Mouse (Mus musculus): ENCODE results near the gene Tmem206.

The Tmem206 gene

DNA sequence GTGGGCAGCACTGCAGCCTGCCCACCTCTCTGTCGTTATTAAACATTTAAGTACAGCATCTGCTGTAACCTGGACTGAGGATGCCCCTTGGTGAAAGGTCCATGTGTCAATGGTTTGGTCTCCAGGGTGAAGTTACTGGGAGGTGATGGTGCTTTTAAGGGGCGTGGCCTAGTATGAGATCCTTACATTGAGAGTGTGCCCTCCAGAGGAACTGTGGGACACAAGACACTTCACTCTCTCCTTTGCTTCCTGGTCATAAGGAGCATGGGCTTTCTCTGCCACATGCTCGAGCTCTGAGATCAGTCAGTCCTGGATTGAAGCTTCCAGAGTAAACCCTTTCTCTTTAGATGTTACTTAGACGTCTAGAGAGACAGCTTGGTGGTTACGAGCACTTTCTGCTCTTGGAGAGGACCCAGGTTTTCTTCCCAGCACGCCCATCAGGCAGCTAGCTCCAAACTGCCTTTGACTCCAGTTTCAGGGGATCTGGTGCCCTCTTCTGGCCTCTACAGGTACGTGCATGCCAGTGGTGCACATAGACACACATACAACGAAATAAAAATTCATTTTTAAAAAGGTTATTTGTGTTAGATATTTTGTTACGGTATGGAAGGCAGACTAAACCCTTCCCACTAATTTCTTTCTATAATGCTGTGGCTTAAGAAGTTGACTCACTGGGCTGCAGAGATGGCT is 17.8 kb upstream of the Tmem206 start:
- no peak for DNase-seq (ENCODE audit: extremely low read depth, low read depth, low spot score)

DNA sequence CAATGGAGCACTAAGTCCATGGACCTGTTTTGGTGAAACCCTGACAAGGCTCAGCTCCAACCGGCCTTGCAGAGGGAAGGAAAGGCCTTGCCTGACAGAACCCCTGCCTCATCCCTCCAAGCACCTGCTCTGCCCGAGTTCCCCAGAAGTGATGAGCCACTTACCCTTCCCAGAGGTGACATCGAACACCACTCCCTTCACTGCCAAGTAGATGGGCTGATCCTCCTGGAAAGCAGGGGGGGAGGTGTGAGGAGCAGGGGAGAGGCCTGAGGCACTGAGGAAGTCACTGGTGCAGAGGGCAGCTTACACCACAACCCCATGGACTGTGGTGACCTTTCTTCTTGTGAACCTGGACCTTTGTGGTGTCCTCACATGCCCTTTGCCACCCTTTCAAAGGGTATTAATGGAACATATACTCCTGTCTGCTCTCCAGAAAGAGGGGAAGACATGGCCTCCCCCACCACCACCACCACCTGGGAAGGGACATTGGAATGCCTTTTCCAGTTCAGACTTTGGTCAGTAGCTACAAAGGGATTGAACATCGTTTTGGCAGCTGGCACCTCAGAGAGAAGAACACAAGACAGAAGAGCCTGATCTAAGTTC is 14.3 kb upstream of the Tmem206 start:
- no peak for DNase-seq (ENCODE audit: extremely low read depth, low read depth, low spot score)

DNA sequence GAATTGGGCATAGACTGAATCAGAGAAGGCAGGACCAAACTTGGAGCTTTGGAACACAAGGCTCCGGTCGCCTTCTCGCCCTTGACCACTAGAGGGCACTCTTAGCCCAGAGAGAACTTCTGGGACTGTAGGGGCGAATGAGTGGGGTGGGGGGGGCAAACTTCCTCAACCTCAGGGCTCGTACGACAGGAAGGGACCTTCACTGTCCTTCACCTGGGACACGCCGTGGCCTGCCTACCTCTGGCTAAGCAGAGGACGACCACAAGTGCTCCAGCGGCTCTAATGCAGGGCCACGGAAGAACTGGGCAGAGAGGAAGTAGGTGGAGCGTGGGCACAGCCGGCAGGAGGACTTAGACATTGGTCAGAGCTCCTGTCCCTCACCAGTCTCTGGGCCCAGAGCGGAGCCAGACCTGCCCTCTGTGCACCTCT is 13.2 kb upstream of the Tmem206 start:
- no peak for DNase-seq (ENCODE audit: extremely low read depth, low read depth, low spot score)

DNA sequence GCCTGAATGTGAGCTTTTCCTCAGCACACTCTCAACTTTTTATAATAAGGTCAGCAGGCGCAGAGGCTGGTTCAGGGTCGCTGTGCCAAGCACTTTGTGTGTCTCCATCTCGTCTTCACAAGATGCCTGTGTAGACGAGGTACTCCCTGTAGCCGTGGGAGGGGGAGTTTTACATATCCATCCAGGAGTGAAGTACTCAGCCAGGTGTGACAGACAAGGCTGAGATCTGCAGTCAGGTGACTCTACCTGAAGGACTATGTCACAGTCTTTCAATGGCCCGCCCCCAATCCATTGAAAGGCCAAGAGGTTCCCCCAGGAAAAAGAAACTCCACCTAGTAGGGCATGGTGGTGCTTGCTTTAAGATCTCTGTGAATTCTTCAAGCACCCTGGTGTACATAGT is 12.6 kb upstream of the Tmem206 start:
- no peak for DNase-seq (ENCODE audit: extremely low read depth, low read depth, low spot score)

DNA sequence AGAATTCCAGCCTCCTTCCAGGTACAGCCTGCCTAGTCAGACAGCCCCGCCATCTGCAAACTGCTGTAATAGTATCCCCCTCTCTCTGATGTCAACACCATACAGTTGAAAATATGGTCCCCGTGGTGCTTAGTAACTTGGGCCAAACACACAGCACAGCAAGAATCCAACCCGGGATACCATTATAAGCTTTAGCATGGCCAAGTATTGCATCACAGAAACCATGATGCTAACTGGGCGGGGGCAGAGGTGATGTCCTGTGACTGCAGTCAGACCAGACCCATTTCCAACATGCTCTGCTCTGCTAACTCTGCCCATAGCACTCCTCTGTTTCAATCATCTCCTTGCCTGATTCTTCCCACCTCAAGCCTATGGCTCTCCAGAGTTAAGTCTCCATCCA is 11.8 kb upstream of the Tmem206 start:
- DNase-seq (ENCODE audit: extremely low read depth, low read depth, low spot score): no peak

DNA sequence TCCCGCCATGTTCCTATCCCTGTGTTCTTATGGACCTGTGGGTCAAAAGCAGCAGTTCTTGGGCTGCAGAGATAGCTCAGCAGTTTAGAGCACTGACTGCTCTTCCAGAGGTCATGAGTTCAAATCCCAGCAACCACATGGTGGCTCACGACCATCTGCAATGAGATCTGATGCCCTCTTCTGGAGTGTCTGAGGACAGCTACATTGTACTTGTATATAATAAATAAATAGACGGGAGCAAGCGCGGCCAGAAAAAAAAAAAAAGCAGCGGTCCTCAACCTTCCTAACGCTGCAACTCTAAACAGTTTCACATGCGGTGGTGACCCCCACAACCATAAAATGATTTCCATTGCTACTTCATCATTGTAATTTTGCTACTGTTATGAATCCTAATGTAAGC is 8.9 kb upstream of the Tmem206 start:
- DNase-seq (ENCODE audit: extremely low read depth, low read depth, low spot score): no peak

DNA sequence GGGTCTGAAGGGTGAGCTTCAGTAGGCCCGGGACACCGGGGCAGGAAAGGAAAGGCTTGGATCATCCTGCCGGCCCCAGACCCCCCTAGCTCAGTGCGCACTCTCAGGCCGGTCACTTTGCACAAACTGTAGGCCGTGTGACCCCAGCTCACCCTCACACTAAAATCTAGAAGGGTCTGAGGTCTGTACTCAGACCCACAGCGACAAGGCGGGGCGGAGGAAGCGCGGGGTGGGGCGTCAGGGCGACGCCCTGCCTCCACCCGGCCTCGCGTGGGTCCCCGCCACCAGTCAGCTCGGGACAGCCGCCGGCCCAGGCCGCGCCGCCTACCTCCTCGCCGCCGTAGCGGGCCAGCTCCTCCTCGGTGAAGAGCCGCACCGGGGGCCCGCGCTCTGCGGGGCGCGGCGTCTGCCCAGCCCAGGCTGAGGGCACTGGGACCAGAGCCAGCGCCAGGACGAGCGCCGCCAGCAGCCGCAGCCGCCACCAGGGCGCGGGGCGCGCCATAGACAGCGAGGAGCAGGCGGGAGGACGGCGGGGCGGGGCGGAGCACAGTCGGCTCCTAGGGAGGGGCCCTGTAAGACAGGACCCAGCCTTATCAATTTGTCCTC is 8.0 kb upstream of the Tmem206 start, which contains the start of gene Nenf:
TSS of gene Nenf (minus strand) at position 604 of the 606 bp plus-strand sequence.
- no peak for DNase-seq (ENCODE audit: extremely low read depth, low read depth, low spot score)

DNA sequence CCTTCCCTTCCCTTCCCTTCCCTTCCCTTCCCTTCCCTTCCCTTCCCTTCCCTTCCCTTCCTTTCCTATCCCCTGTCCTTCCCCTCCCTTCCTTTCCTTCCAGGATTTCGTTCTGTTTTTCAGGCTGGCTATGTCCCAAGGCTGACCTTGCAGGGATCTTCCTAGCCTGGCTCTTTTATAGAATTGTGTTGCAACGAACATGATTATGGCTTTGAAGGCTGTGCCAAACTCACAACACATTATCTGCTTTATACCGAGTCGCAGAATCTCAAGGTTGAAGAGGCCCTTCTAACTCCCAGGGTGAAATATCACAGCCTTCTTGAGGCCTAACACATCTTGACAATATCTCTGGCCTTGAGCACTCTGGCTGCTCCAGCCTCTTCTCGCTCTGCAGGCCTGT is 7.0 kb upstream of the Tmem206 start:
- DNase-seq (ENCODE audit: extremely low read depth, low read depth, low spot score): no peak

DNA sequence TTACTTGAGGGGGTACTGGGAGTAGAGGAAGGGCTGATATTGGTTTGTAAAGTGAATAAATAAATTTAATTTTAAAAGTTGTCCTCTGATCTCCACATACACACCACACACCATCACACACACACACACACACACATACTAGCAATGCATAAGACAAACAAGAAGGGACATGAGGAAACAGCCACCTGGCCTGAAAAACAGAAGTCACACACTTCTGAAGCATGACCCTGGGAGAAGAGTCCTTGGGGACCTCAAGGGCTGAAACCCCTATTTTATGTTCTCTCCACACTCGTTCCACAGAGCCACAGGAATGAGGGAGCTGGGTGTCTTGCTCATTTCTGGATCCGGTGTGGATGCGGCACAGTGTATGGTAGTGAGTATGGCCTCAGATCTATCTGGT is 2.3 kb upstream of the Tmem206 start:
- no peak for DNase-seq (ENCODE audit: extremely low read depth, low read depth, low spot score)

DNA sequence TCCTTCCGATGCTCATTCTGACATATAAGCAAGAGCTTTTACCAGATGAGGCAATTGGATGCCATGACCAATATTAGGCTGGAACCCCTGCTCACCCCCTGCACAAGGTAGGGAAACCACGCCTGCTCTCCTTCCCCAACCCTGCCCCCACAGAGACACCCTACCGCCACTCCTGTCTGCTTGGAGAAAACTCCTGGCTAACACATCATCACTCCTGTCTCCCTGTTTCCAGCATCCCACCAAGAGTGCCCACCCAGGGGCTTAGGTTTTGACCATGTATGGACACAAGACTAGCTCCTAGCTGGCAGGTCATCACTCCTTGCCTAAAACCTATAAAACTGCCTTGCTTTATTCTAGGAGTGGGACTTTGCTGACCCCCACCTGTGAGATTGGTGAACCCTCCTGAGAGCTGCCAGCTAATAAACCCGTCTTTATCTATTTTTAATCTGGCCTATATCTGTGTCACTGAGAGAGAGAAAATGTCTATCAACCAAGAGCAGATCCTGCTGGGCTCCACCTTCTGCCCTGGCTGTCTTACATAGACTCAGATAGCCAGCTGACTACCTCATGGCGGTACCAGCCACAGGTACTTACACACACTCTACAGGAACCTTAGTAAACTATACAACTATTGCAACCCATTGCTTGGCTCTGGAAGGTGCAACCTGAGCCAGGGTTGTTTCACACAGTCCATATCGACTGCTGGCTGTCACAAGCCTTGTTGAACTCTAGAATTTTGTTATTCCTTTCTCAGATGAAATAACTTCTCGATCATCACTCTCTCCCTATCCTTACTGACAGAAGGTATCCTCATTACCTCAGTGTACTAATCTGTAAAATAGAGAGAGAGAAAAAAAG is 750 bp upstream of the Tmem206 start:
- no peak for DNase-seq (ENCODE audit: extremely low read depth, low read depth, low spot score)

DNA sequence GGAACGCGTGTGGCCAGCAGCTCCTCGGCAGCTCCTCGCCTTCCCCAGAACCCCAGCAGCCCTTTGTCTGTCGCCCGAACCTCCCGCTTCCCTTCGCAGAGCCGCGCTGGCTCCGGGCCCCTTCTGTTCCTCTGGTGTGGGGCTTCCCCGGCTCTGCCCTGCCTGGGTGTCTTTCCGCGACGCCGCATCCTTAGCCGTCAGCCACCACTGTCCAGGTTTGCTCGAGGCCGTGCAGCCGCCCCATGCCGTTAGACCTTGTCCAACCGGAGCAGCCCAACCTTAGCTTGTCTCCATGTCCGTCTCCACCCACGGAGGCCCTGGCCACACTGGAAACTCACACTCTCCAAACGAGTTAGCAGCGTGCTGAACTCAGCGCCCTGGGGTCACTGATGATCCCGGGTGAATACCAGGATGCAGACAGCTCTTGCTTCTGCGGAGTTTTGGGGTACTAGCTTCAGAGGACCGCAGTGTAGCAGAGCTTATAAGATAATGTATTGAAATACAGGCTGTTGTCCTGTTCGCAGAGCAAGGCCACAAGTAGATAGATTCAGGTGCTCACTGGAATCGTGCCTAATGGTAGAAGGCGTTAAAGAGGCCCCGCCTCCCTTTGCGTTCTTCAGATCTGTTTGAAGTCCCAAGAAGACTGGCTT is 646 bp downstream of the Tmem206 start:
- DNase-seq (ENCODE audit: extremely low read depth, low read depth, low spot score): no peak

DNA sequence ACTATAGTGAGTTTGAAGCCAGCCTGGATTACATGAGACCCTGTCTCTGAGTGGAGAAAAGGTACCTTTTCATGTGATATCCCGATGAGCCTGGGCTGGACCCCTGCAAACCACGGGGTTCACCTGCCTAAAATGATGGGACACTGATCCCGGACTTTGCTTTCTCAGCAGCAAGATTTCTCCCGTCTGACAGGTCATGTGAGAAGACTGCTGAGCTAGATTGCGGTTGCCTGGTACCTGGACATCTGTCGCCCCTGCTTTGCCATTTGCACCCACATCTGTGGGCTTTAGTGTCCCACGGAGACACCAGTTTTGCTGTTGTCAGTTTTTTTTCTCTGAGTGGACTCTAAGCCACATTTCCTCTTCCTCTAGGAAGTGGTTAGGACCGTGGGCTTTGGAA is 1.5 kb downstream of the Tmem206 start:
- no peak for DNase-seq (ENCODE audit: extremely low read depth, low read depth, low spot score)

DNA sequence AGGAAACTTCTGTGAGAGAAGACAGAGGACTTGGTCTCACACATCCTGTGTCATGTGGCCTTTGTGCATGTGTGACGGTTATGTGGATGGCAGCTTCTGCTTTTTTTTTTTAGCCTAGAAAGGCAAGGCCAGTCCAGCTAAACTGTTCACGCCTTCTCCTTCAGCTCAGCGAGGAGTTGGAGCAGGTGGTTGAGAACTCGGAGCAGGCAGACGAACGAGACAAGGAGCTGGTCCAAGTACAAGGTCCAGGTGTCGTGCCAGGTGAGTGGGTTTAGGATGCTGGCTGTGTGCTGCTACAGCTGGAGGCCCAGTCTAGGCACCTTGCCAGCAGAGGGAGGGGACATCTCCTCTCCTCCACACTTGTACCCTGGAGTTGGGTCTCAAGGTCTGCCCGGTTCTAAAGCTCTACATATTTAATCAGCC is 2.3 kb downstream of the Tmem206 start:
- no peak for DNase-seq (ENCODE audit: extremely low read depth, low read depth, low spot score)

DNA sequence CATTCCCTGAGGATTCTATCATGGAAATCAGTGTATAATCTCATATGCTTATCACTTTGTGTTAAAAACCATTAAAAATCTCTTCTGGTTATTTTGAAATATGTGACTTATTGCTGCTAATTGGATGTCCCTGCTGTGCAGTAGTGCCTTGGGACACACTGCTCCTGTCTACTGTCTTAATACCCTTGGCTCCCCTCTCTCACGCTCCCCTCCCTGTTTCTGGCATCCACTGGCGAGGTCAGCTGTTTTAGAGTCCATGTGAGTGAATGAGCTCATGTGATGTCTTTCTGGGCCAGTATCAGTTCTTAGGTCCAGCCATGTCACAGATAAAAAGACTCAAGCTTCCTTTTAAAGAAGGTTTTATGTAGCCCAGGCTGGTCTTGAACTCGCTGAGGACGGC is 4.6 kb downstream of the Tmem206 start:
- no peak for DNase-seq (ENCODE audit: extremely low read depth, low read depth, low spot score)

DNA sequence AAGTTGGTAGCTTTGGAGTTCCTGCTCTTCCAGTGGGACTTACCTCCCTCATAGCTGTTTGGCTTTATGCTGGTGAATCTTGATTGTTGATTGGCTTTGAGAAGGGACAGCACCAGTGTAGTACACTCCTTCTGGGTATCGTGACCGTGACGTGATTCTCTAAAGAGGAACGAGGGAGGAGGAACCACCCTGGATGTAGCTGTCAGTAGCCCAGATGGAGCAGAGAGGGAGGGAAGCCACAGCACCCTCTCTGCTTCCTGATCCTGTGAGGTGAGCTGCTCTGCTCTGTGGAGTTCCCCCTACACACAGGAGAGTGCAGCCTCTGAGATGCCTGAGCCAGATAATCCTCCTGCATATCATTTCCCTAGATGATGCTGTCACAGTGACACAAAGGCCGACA is 8.8 kb downstream of the Tmem206 start:
- DNase-seq (ENCODE audit: extremely low read depth, low read depth, low spot score): no peak

DNA sequence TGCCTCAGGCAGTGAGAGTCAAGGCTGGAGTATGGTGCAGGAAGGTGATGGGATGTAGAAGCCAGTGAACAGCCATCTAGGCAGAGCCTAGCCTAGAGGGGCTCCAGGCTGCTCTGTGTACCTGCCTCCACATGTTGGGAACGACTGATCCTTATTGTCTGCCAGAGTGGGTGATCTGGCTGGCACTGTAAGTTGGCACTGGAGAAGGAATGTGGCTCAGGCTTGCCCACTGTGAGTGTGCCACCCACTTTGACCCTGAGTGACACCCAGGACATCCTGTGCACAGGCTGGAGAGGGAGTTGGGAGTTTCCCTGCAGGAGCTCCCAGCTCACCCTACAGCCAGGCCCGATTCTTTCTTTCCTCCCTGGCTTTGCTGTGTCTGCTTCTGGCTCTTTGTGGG is 14.2 kb downstream of the Tmem206 start:
- peak; percentile 70 for DNase-seq (ENCODE audit: extremely low read depth, low read depth, low spot score)

DNA sequence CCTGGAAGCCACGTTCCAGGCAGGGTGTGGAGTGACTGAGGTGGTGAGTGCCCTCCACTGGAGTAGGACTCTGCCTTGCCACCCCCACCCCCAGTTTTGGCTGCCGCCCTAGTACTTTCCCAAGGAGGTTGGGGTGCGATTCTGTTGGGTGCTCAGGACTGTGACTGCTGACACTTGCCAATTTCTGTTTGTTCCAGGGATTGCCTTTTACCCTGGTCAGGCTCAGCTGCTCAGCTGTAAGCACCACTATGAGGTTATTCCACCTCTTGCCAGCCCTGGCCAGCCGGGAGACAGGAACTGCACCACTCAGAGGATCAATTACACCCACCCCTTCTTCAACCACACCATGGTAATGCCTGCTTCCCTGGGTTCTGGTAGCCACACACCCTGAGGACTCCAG is 14.8 kb downstream of the Tmem206 start:
- DNase-seq (ENCODE audit: extremely low read depth, low read depth, low spot score): no peak

DNA sequence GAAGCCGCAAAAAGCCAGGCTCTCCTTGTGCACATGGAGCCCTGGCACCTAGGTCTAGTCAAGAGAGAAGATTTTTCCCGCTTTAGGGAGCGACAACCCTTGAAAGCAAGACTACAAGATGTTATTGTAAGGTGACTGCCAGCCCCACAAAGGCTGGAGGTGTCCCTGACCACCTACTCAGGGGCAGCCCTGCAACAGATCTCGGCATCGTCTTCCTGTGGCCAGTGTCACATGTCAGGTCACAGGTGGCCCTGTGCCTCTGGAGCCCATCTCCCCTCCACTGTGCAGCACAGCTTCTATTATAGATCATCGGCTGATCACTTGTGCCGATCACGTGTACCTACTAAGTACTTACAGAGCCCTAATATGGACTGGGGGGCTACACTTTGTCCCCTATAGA is 21.9 kb downstream of the Tmem206 start:
- DNase-seq (ENCODE audit: extremely low read depth, low read depth, low spot score): no peak

DNA sequence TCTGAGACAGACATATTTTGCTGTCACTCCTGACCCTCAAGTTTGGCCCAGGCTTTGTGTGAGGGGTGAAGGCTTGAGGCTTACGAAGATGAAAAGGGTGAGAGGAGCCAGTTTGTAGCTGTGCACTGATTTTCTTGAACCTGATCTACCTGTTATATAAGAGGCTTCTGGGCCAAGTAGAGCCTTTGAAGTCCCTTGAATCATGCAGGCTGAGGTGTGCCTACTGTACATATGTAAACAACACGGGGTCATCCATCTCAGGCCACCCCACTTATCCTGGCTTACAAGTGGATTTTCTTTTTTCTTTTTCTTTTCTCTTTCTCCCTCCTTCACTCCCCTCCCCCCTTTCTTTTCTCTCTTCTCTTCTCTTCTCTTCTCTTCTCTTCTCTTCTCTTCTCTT is 22.9 kb downstream of the Tmem206 start:
- no peak for DNase-seq (ENCODE audit: extremely low read depth, low read depth, low spot score)

DNA sequence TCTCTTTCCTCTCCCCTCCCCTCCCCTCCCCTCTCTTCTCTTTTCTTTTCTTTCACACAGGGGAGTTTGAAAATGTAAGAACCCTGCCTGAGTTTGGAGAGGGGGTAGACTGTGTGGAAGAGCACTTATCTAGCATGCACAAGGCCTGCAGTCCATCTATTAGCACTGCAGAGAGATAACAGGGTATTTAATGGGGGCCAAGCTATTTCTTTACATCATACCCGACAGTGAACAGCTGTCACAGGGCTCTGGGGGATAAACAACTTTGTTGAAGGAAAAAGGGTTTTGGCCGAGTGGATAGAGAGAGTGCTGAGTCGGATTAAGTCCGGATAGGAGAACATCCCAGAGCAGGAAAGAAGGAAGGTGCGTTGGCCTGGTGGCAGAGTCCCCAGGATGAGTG is 23.3 kb downstream of the Tmem206 start:
- DNase-seq (ENCODE audit: extremely low read depth, low read depth, low spot score): no peak

DNA sequence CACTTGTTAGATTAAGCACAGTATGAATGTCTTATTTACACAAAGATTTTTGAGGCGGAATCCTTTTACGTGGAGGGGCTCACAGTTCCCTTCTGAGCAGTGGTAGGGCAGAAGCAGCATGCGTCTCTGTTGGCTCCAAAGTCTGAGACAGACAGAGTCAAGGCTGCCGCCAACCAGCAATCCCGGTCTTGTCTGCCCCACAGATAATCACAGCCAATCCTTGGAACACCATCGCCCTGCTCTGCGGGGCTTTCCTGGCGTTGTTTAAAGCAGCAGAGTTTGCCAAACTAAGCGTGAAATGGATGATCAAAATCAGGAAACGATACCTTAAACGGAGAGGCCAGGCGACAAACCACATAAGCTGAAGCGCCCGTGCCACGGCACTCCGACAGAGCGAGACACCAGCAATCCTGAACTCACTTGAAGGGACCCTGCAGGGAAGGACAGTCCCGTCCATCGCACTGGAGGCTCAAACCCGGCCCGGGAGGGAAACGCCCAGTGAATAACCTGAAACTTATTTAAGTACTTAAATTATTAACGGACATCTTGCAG is 23.9 kb downstream of the Tmem206 start:
- no peak for DNase-seq (ENCODE audit: extremely low read depth, low read depth, low spot score)

All from fat pad, adult 2 months (tissue).